Mouse (Mus musculus) kidney, adult 8-10 months (tissue): Measurements from ENCODE around the gene Dusp7.

Experiments used
- DNase-seq, 2 experiments: peaks; one replicate each; pipeline ENCODE4 v3.0.0; 2022

Gene Dusp7

DNA sequence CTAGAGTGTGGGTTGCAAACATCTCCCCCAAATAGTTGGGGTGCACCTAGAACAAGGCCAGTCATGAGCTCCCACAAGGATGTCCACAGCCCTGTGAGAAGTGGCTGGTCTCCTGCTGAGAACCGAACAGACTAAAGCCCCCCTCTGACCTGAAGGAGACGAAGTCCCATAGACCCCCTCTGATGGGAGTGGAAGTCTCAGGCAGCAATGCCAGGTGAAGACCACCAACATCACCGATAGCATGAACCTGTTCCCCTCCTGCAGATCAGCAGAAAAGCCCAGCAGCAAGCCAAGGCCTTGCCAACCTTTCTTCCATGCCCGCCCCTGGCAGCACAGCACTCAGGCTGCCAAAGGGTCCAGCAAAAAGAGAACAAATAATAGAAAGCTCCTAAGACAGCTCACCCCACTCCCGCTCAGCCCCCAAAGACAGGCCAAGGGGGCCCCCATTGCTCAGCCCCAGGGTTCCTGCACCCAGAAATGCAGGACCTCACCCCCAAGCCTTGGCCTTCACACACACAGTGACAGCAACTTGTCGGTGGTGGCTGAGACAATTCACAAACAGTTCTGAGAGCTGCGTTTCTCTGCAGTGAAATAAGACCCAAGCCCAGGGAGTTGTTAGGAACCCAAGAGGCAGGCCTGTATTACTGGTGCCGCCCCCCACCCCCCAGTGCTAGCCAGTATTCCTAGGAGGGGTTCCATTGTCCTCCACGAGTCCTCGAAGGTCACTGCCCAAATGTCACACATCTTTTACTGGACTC is 13.0 kb upstream of the Dusp7 start:
- no peak for DNase-seq

- no peak for DNase-seq
Measured at GRCm38 (mm10) chr9:106355975-106356286, 12.5 kb upstream of the Dusp7 start.

- DNase-seq: no peak
Measured at GRCm38 (mm10) chr9:106356323-106356844, 12.0 kb upstream of the Dusp7 start.

DNA sequence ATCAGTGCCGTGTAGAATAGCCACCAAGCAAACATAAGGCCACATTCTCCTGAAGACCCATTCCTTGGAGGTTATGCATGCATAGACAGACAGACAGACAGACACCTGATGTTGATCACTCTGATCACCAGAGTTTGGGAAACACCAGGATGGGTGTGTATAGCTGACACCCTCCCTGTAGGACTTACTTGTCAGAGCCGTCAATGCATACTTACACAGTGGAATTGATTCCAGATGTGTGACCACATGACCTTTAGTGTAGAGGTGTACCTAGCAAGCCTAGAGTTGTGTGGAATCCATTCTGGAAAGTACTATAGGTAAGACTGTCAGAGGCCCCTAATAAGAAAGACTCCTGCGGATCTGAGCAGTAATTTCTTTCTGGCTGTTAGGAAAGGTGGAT is 11.3 kb upstream of the Dusp7 start:
- no peak for DNase-seq

DNA sequence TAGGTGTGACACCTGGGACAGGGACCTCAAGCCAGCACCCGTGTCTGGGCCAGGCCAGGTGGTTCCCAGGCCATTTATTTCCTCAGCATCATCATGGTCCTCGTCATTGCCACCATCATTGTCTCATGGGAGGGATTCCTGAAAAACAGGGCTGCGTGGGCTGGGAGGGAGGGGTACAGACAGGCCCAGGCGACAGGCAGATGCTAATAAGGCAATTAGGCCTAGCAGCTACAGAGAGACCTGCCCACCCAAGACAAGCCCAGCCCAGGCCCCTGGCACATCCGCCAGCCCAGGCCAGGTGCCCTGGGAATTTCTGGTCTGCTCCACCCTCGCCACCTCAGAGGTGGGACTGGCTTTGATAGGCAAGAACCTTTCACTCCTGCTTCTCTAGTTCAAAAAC is 9.1 kb upstream of the Dusp7 start:
- DNase-seq: no peak

- DNase-seq: no peak
Measured at GRCm38 (mm10) chr9:106361140-106361539, 7.3 kb upstream of the Dusp7 start.

- no peak for DNase-seq
Measured at GRCm38 (mm10) chr9:106365333-106365732, 3.1 kb upstream of the Dusp7 start.

DNA sequence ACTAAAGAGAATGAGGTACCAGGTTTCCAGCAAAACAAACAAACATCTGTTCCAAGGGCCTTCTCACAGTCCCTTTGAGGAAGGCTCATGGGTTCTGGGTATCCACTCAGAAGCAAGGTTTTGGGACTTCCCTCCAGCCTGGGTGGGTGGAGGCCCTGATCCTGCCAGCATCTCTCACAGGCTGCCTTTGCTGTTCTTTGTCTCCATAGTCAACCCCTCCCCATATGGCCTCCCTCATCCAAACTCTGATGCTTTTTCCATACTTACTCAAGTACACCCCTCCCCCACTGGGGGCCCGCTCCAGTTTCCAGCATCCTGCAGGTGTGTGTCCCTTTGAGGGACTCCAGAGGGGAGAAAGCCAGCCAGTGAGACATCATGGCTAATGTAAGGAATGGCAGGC is 2.2 kb upstream of the Dusp7 start:
- no peak for DNase-seq

GRCm38 (mm10) chr9:106367001-106367400 is 1.4 kb upstream of the Dusp7 start:
- DNase-seq: no peak

- DNase-seq: peak; percentile 99
Measured at GRCm38 (mm10) chr9:106367592-106368111, 780 bp upstream of the Dusp7 start.

DNA sequence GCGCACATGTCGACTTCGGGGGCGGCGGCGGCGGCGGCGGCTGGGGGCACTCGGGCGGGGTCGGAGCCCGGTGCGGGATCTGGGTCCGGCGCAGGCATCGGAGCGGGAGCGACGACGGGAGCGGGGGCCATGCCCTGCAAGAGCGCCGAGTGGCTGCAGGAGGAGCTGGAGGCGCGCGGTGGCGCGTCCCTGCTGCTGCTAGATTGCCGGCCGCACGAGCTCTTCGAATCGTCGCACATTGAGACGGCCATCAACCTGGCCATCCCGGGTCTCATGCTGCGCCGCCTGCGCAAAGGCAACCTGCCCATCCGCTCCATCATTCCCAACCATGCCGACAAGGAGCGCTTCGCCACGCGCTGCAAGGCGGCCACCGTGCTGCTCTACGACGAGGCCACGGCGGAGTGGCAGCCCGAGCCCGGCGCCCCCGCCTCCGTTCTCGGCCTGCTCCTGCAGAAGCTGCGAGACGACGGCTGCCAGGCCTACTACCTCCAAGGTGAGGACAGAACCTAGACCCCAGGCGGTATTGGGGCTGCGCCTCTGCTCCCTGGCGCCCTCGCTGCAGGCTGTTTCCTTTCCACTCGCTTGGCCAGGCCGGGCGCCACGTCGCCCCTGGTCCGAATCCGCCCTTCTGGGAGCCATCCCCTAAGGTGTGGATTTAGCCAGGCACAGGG is 534 bp downstream of the Dusp7 start:
- DNase-seq: peak in 1 of 2 experiments; percentile 46

DNA sequence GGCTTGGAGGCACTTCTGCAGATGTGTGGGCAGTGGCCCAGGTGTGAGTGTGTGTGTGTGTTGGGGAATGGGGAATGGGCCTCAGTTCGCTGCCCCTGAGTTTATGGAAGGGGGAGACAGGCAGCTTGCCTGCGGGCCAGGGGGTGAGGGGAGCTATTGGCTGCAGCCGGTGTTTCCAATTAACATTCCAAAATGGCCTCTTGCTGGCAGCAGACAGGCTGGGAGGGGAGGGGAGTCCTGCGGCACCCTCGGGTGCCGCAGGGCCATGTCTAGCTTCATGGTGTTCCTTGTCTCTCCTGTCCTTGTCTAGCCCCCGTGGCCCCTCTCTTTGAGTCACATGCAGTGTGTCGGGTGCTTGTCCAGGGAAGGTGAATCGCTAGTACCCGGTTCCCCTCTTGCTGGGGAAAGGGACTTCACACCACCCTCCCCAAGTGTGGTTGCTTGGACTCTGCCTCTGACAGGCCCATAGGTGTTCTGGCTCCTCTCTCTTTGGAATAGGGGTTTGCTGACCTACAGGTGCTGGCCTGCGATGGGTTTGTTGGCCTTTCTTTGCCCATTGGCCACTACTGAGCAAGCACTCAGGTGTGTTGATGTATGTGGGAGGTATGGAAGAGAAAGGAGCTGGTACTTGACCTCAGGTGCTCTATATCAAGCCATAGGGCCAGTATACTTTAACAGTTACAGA is 1.5 kb downstream of the Dusp7 start:
- DNase-seq: peak in 1 of 2 experiments; percentile 35

GRCm38 (mm10) chr9:106370620-106371383 is 2.4 kb downstream of the Dusp7 start:
- no peak for DNase-seq

DNA sequence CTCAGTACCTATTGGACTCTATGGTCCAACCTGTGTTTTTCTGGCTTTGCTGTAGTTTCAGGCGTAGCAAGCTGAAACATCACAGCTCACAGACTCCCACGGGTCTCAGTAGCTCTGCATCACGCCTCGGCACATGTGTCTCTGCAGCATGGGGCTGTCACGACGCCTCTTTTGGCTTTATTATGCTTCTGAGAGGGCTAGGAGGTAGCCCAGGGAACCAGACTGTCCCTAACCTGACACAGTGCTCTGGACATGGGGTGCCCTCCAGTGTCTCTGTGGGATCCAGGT is 2.9 kb downstream of the Dusp7 start:
- DNase-seq: no peak

- DNase-seq: peak; percentile 91 to 92
Measured at GRCm38 (mm10) chr9:106371776-106372175, 3.3 kb downstream of the Dusp7 start.

GRCm38 (mm10) chr9:106372431-106373412 is 4.3 kb downstream of the Dusp7 start:
- DNase-seq: no peak

DNA sequence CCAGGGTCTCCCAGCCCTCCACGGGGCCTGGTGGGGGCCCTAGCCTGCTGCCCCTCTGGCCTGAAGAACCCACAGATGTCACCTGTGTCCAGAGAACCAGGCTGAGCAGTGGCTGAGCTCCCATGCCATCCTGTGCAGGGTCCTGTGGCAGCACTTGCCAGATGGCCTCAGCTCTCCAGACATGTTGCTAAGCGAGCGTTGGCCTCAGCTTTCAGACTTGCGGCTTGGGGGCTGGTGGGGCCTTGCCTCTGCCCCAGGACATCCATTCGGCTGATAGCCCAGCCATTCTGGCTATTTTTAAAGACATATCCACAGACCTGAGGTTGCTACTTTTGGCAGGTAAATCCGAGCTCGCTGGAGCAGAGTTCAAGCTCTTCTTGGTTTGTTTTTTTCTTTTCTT is 5.5 kb downstream of the Dusp7 start:
- no peak for DNase-seq

GRCm38 (mm10) chr9:106377247-106377646 is 8.8 kb downstream of the Dusp7 start:
- no peak for DNase-seq

DNA sequence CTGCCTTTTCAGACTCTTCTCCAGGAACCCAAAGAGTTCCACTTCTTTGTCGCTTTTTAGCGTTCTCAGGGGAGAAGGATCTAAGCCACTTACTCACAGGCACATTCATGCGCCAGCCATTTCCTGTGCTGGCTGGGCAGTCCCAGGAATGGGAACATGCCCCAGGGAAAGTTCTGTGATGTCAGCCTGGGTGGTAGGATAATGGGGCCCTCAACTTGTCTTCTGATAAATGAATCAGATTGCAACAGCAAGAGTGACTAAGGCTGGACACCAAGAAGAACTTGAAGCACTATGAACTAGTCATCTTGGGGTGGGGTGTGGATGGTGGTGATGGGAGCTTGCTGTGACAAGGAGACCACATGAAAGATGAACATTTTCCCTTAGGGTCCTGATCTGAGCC is 9.6 kb downstream of the Dusp7 start:
- DNase-seq: no peak

DNA sequence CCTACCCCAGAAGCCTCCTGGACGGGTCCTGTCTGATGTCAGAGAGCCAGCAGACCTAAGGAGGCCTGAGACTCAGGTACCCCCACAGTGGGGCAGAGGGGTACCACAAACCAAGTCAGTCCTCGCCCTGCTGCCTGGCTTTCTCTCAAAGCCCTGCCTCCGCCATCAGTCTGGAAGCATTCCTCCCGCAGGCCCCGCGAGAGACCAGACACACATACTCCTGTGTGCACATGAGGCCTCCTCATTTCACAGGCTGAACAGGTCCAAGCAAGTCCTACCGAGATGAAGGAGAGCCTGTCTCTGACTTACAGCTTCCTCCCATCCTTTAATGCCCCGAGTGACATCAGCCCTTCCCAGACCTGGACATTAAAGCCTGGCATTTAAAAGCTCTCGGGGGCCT is 10.3 kb downstream of the Dusp7 start:
- DNase-seq: no peak

DNA sequence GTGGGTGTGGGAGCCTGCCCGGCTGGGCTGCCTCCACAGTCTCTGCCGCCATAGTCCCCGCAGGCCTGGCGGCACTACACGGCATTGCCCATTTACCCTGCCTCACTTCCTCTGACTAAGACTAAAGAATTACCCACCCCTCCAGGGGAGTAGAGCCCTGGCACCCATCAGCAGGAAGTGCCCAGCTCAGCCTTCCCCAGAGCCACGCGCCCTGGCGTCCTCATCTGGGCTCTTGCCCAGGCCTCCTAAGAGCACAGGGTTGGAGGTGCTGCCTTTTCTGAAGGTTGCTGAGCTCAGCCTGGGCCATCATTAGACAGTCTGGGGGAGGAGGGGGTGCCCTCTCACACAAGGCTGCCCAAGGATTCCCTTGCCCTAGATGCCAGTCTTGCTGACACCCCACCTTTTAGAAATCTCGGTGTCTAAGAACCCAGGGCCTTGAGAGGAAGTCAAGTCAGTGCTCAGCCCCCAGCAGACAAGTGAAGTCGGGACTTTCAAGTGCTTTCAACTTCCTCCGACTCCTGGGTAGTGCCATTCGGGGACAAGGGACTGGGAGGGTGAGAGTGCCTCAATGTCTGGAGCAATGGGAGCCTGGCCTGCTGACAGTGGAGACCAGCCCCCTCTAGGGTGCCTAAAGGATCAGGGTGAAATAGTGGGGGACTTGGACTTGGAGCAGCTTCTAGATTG is 17.9 kb downstream of the Dusp7 start:
- DNase-seq: no peak
